Mouse (Mus musculus): ENCODE measurements around the gene Cdc14a. TPM values are rescaled to one million over a fixed set of nuclear protein-coding genes. Genes with fewer than 3 reads are reported as not detected.
"Not testable (repeated sequence)": the region's sequence is repeated elsewhere in the genome, so short reads cannot be mapped to it uniquely, and the experiment has no call there.

Cdc14a gene
- polyA plus RNA-seq, 1 experiment from 2014 or later: 8.5 TPM

- no peaks in the 10 kb centered on the region for H3K36me3 ChIP-seq
- 84% methylated on average over 4 of the region's 4 CpGs for WGBS
- no peak overlapping the region for H3K4me2 ChIP-seq (replicated peaks)
- no peaks in the 10 kb centered on the region for H3K9me3 ChIP-seq
- H3K4me1 ChIP-seq: no peaks in the 10 kb centered on the region
- ATAC-seq (replicated peaks): no peak
- H3K9ac ChIP-seq (replicated peaks): no peak overlapping the region
- no peaks in the 10 kb centered on the region for H3K27me3 ChIP-seq
- no peak overlapping the region for H3K4me3 ChIP-seq
- H3K27ac ChIP-seq (replicated peaks): no peak overlapping the region
Measured at GRCm38 (mm10) chr3:116357180-116357579, 66.7 kb downstream of the Cdc14a start.

GRCm38 (mm10) chr3:116355026-116355788 is 68.6 kb downstream of the Cdc14a start:
- 94% methylated on average over 15 of the region's 15 CpGs for WGBS
- ATAC-seq (replicated peaks): no peak
- H3K4me3 ChIP-seq: no peak overlapping the region
- H3K27ac ChIP-seq (replicated peaks): no peak overlapping the region
- no peaks in the 10 kb centered on the region for H3K27me3 ChIP-seq
- H3K9ac ChIP-seq (replicated peaks): no peak overlapping the region
- no peaks in the 10 kb centered on the region for H3K4me1 ChIP-seq
- no peaks in the 10 kb centered on the region for H3K36me3 ChIP-seq
- no peak overlapping the region for H3K4me2 ChIP-seq (replicated peaks)
- H3K9me3 ChIP-seq: no peaks in the 10 kb centered on the region

GRCm38 (mm10) chr3:116352486-116352885 is 71.3 kb downstream of the Cdc14a start:
- Histone ChIP-seq H3K4me1 (no peaks in the 10 kb centered on the region), H3K36me3 (no peaks in the 10 kb centered on the region), H3K4me2 (replicated peaks) (no peak overlapping the region), H3K4me3 (no peak overlapping the region), H3K9ac (replicated peaks) (no peak overlapping the region), H3K9me3 (no peaks in the 10 kb centered on the region), H3K27me3 (no peaks in the 10 kb centered on the region), H3K27ac (replicated peaks) (no peak overlapping the region)
- ATAC-seq (replicated peaks): no peak
- 77% methylated on average over 6 of the region's 6 CpGs for WGBS

GRCm38 (mm10) chr3:116350389-116350967 is 73.4 kb downstream of the Cdc14a start:
- Histone ChIP-seq H3K36me3 (no peaks in the 10 kb centered on the region), H3K4me2 (replicated peaks) (no peak overlapping the region), H3K9me3 (no peaks in the 10 kb centered on the region), H3K27me3 (no peaks in the 10 kb centered on the region), H3K27ac (replicated peaks) (no peak overlapping the region), H3K4me3 (no peak overlapping the region), H3K9ac (replicated peaks) (no peak overlapping the region), H3K4me1 (no peaks in the 10 kb centered on the region)
- WGBS: 37% methylated on average over 6 of the region's 6 CpGs
- no peak for ATAC-seq (replicated peaks)

- not testable (repeated sequence) for H3K9ac ChIP-seq (replicated peaks); H3K4me3 ChIP-seq; H3K4me1 ChIP-seq; ATAC-seq (replicated peaks); H3K27ac ChIP-seq (replicated peaks); H3K4me2 ChIP-seq (replicated peaks); H3K27me3 ChIP-seq; H3K36me3 ChIP-seq; H3K9me3 ChIP-seq
- 97% methylated on average over 29 of the region's 29 CpGs for WGBS
Measured at GRCm38 (mm10) chr3:116347571-116347970, 76.3 kb downstream of the Cdc14a start.

GRCm38 (mm10) chr3:116345245-116345644 is 78.6 kb downstream of the Cdc14a start:
- Histone ChIP-seq H3K9me3 (no peaks in the 10 kb centered on the region), H3K9ac (replicated peaks) (no peak overlapping the region), H3K27ac (replicated peaks) (no peak overlapping the region), H3K4me2 (replicated peaks) (no peak overlapping the region), H3K36me3 (no peaks in the 10 kb centered on the region), H3K4me3 (no peak overlapping the region), H3K4me1 (peaks cover 7% of the 10 kb centered on the region), H3K27me3 (no peaks in the 10 kb centered on the region)
- 79% methylated on average over 11 of the region's 11 CpGs for WGBS
- no peak for ATAC-seq (replicated peaks)

GRCm38 (mm10) chr3:116342251-116342650 is 81.6 kb downstream of the Cdc14a start:
- Histone ChIP-seq H3K9me3 (no peaks in the 10 kb centered on the region), H3K36me3 (no peaks in the 10 kb centered on the region), H3K27ac (replicated peaks) (no peak overlapping the region), H3K27me3 (no peaks in the 10 kb centered on the region), H3K9ac (replicated peaks) (no peak overlapping the region), H3K4me3 (no peak overlapping the region), H3K4me1 (peaks cover 7% of the 10 kb centered on the region), H3K4me2 (replicated peaks) (no peak overlapping the region)
- no peak for ATAC-seq (replicated peaks)
- 80% methylated on average over 5 of the region's 5 CpGs for WGBS

- peak overlapping the region; percentile 14; the same call in 1 of the 2 replicates for H3K4me2 ChIP-seq (replicated peaks)
- peak; percentile 71 for ATAC-seq (replicated peaks)
- WGBS: 45% methylated on average over 19 of the region's 19 CpGs
- H3K9me3 ChIP-seq: no peaks in the 10 kb centered on the region
- no peak overlapping the region for H3K9ac ChIP-seq (replicated peaks)
- H3K27ac ChIP-seq (replicated peaks): no peak overlapping the region
- H3K4me1 ChIP-seq: peaks cover 7% of the 10 kb centered on the region
- no peaks in the 10 kb centered on the region for H3K27me3 ChIP-seq
- no peaks in the 10 kb centered on the region for H3K36me3 ChIP-seq
- no peak overlapping the region for H3K4me3 ChIP-seq
Measured at GRCm38 (mm10) chr3:116340950-116341624, 82.7 kb downstream of the Cdc14a start.

- Histone ChIP-seq H3K27ac (replicated peaks) (no peak overlapping the region), H3K9ac (replicated peaks) (no peak overlapping the region), H3K4me1 (peaks cover 7% of the 10 kb centered on the region), H3K9me3 (no peaks in the 10 kb centered on the region), H3K4me2 (replicated peaks) (no peak overlapping the region), H3K36me3 (no peaks in the 10 kb centered on the region), H3K27me3 (no peaks in the 10 kb centered on the region), H3K4me3 (no peak overlapping the region)
- ATAC-seq (replicated peaks): no peak
- WGBS: 89% methylated on average over 8 of the region's 8 CpGs
Measured at GRCm38 (mm10) chr3:116340281-116340680, 83.6 kb downstream of the Cdc14a start.

GRCm38 (mm10) chr3:116338616-116339015 is 85.2 kb downstream of the Cdc14a start:
- no peaks in the 10 kb centered on the region for H3K9me3 ChIP-seq
- no peak overlapping the region for H3K4me3 ChIP-seq
- H3K9ac ChIP-seq (replicated peaks): no peak overlapping the region
- H3K27ac ChIP-seq (replicated peaks): no peak overlapping the region
- no peaks in the 10 kb centered on the region for H3K27me3 ChIP-seq
- 87% methylated on average over 6 of the region's 6 CpGs for WGBS
- peaks cover 7% of the 10 kb centered on the region for H3K4me1 ChIP-seq
- H3K36me3 ChIP-seq: no peaks in the 10 kb centered on the region
- ATAC-seq (replicated peaks): no peak
- no peak overlapping the region for H3K4me2 ChIP-seq (replicated peaks)

- H3K4me3 ChIP-seq: no peak overlapping the region
- H3K27me3 ChIP-seq: no peaks in the 10 kb centered on the region
- H3K27ac ChIP-seq (replicated peaks): no peak overlapping the region
- H3K4me2 ChIP-seq (replicated peaks): no peak overlapping the region
- WGBS: 94% methylated on average over 5 of the region's 5 CpGs
- no peaks in the 10 kb centered on the region for H3K9me3 ChIP-seq
- H3K36me3 ChIP-seq: no peaks in the 10 kb centered on the region
- H3K4me1 ChIP-seq: peaks cover 7% of the 10 kb centered on the region
- no peak for ATAC-seq (replicated peaks)
- H3K9ac ChIP-seq (replicated peaks): no peak overlapping the region
Measured at GRCm38 (mm10) chr3:116337840-116338239, 86.0 kb downstream of the Cdc14a start.

- 55% methylated on average over 4 of the region's 4 CpGs for WGBS
- Histone ChIP-seq H3K27ac (replicated peaks) (no peak overlapping the region), H3K4me2 (replicated peaks) (no peak overlapping the region), H3K9ac (replicated peaks) (no peak overlapping the region), H3K4me1 (no peaks in the 10 kb centered on the region), H3K9me3 (no peaks in the 10 kb centered on the region), H3K4me3 (no peak overlapping the region), H3K27me3 (no peaks in the 10 kb centered on the region), H3K36me3 (no peaks in the 10 kb centered on the region)
- no peak for ATAC-seq (replicated peaks)
Measured at GRCm38 (mm10) chr3:116335036-116335435, 88.8 kb downstream of the Cdc14a start.

Measured in forebrain, embryonic 15.5 days (tissue).